Mouse (Mus musculus) liver, postnatal 0 days (tissue): Measurements from ENCODE around the gene Olfr718-ps1. TPM values are rescaled to one million over a fixed set of nuclear protein-coding genes. Genes with fewer than 3 reads are reported as not detected.

ENCODE experiments used
- ATAC-seq: fragments of 200-750 bp; cut with Nextera tagmentation; 2 replicates; pipeline ENCODE4 v1.8.0; 2017; ENCODE audit warnings: mild to moderate bottlenecking, moderate library complexity
- DNase-seq: peaks from one replicate; pipeline ENCODE4 v3.0.0-alpha.2; 2016
- H3K27ac ChIP-seq: fragments of 300-500 bp; sonication (generic); 2 replicates; pipeline ENCODE4 v1.5.1; 2014; ENCODE audit warnings: antibody characterized with exemption, moderate library complexity, mild to moderate bottlenecking, low read depth
- H3K27me3 ChIP-seq: fragments of 300-500 bp; sonication (generic); 2 replicates; pipeline ENCODE4 v1.6.1; 2014; ENCODE audit warnings: low read length, control low read depth, mixed read lengths; ENCODE audit not compliant: insufficient read depth
- H3K36me3 ChIP-seq: fragments of 300-500 bp; sonication (generic); replicated peaks from 2 replicates; pipeline ENCODE4 v1.6.1; 2014; ENCODE audit warnings: mild to moderate bottlenecking, control low read depth, low read length, moderate library complexity, mixed read lengths; ENCODE audit not compliant: insufficient read depth
- H3K4me1 ChIP-seq: fragments of 300-500 bp; sonication (generic); 2 replicates; pipeline ENCODE4 v1.6.1; 2014; ENCODE audit warnings: antibody characterized with exemption, mild to moderate bottlenecking, control low read depth; ENCODE audit not compliant: insufficient read depth
- H3K4me2 ChIP-seq: fragments of 300-500 bp; sonication (generic); 2 replicates; pipeline ENCODE4 v1.6.1; 2014; ENCODE audit warnings: low read depth, mild to moderate bottlenecking, low read length, moderate library complexity, mixed read lengths
- H3K4me3 ChIP-seq: fragments of 300-500 bp; sonication (generic); 2 replicates; pipeline ENCODE4 v1.5.1; 2014; ENCODE audit warnings: low read depth, low read length
- H3K9ac ChIP-seq: fragments of 300-500 bp; sonication (generic); replicated peaks from 2 replicates; pipeline ENCODE4 v1.6.1; 2014; ENCODE audit warnings: mild to moderate bottlenecking, moderate library complexity
- H3K9me3 ChIP-seq: fragments of 300-500 bp; sonication (generic); 2 replicates; pipeline ENCODE4 v1.6.1; 2016; ENCODE audit warnings: mild to moderate bottlenecking, control low read depth, low read length, mixed read lengths
- CTCF ChIP-seq: sonication (generic); IDR thresholded peaks from 2 replicates; pipeline ENCODE4 v1.5.1; 2016; ENCODE audit warnings: antibody characterized with exemption, low read depth
- EP300 ChIP-seq: IDR thresholded peaks from 2 replicates; pipeline ENCODE4 v1.6.1; 2016; ENCODE audit warnings: antibody characterized with exemption, low read depth, mild to moderate bottlenecking
- WGBS: fragments of 180-500 bp; shearing (Covaris S2); extraction: QIAGEN DNeasy Blood & Tissue Kit; methylation state at CpG from one replicate; pipeline ENCODE4 v1.1.7; 2014; ENCODE audit not compliant: insufficient replicate concordance; 5-methylcytosine and 5-hydroxymethylcytosine counted together
- polyA plus RNA-seq: library from polyadenylated mRNA; unstranded; fragments of >200 nt; fragmentation: Nextera tagmentation; extraction: Ambion mirVana; gene quantifications from 2 replicates; pipeline ENCODE4 v1.2.1, GENCODE M21; 2015

Olfr718-ps1 gene
- polyA plus RNA-seq, 1 experiment from 2014 or later: 0.11 TPM

- no peak overlapping the region for H3K4me2 ChIP-seq
- no peak for DNase-seq
- H3K9me3 ChIP-seq: no peaks in the 10 kb centered on the region
- no peak overlapping the region for H3K4me3 ChIP-seq
- H3K27ac ChIP-seq: no peak overlapping the region
- H3K27me3 ChIP-seq: no peaks in the 10 kb centered on the region
- H3K36me3 ChIP-seq: no peaks in the 10 kb centered on the region
- 23% methylated on average over 13 of the region's 13 CpGs for WGBS
- TF ChIP-seq CTCF (no peak), EP300 (no peak)
- ATAC-seq: no peak
- H3K9ac ChIP-seq: no peak overlapping the region
- H3K4me1 ChIP-seq: no peaks in the 10 kb centered on the region
These were observed 14.4 kb downstream of the Olfr718-ps1 start for GRCm38 (mm10) chr5:143132935-143133514.

GRCm38 (mm10) chr5:143130342-143130741 is 17.0 kb downstream of the Olfr718-ps1 start:
- Histone ChIP-seq H3K27ac (no peak overlapping the region), H3K27me3 (no peaks in the 10 kb centered on the region), H3K4me1 (no peaks in the 10 kb centered on the region), H3K36me3 (no peaks in the 10 kb centered on the region), H3K9me3 (no peaks in the 10 kb centered on the region), H3K4me3 (no peak overlapping the region), H3K4me2 (no peak overlapping the region), H3K9ac (no peak overlapping the region)
- DNase-seq (peak; percentile 55), ATAC-seq (no peak)
- TF ChIP-seq EP300: no peak
- peak; percentile 70 for TF ChIP-seq CTCF
- 81% methylated on average over 7 of the region's 7 CpGs for WGBS

GRCm38 (mm10) chr5:143129101-143129500 is 18.3 kb downstream of the Olfr718-ps1 start:
- WGBS: 85% methylated on average over 16 of the region's 16 CpGs
- TF ChIP-seq EP300 (no peak), CTCF (no peak)
- Histone ChIP-seq H3K27ac (no peak overlapping the region), H3K36me3 (no peaks in the 10 kb centered on the region), H3K4me2 (no peak overlapping the region), H3K4me1 (no peaks in the 10 kb centered on the region), H3K9ac (no peak overlapping the region), H3K4me3 (no peak overlapping the region), H3K9me3 (no peaks in the 10 kb centered on the region), H3K27me3 (no peaks in the 10 kb centered on the region)
- DNase-seq: no peak
- no peak for ATAC-seq

DNA sequence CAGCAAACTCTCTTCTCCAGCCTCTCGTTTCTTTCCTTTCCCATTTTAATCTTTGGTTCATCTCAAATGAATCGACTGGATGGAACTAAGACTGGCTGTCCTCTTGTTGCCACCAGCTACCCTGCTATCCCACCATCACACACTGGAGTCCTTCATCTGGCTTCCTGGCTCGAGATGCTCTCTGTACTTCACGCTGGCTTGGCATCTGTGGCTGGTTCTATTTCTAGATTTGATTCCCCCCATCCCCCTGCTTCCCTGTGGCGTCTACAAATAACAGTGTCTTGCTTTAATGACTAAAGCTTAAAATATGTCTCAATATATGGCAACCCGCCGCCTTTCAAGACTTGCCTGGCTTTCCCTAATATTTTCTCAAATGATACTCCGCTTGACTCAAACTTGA is 19.5 kb downstream of the Olfr718-ps1 start:
- 72% methylated on average over 8 of the region's 8 CpGs for WGBS
- ATAC-seq (no peak), DNase-seq (no peak)
- Histone ChIP-seq H3K27ac (no peak overlapping the region), H3K9ac (no peak overlapping the region), H3K4me1 (no peaks in the 10 kb centered on the region), H3K27me3 (no peaks in the 10 kb centered on the region), H3K36me3 (no peaks in the 10 kb centered on the region), H3K9me3 (no peaks in the 10 kb centered on the region), H3K4me3 (no peak overlapping the region), H3K4me2 (no peak overlapping the region)
- TF ChIP-seq CTCF: no peak
- no peak for TF ChIP-seq EP300

- ATAC-seq (no peak), DNase-seq (no peak)
- Histone ChIP-seq H3K9me3 (no peaks in the 10 kb centered on the region), H3K27ac (no peak overlapping the region), H3K4me2 (no peak overlapping the region), H3K4me3 (no peak overlapping the region), H3K36me3 (no peaks in the 10 kb centered on the region), H3K9ac (no peak overlapping the region), H3K27me3 (no peaks in the 10 kb centered on the region), H3K4me1 (no peaks in the 10 kb centered on the region)
- WGBS: 62% methylated on average over 4 of the region's 4 CpGs
- no peak for TF ChIP-seq EP300
- no peak for TF ChIP-seq CTCF
These were observed 20.5 kb downstream of the Olfr718-ps1 start for GRCm38 (mm10) chr5:143126908-143127307.

- no peak overlapping the region for H3K9ac ChIP-seq
- WGBS: 82% methylated on average over 9 of the region's 9 CpGs
- no peaks in the 10 kb centered on the region for H3K36me3 ChIP-seq
- no peak overlapping the region for H3K27ac ChIP-seq
- no peaks in the 10 kb centered on the region for H3K4me1 ChIP-seq
- H3K9me3 ChIP-seq: no peaks in the 10 kb centered on the region
- DNase-seq (no peak), ATAC-seq (no peak)
- TF ChIP-seq CTCF (no peak), EP300 (no peak)
- no peak overlapping the region for H3K4me2 ChIP-seq
- H3K27me3 ChIP-seq: no peaks in the 10 kb centered on the region
- no peak overlapping the region for H3K4me3 ChIP-seq
These were observed 21.3 kb downstream of the Olfr718-ps1 start for GRCm38 (mm10) chr5:143126089-143126488.

DNA sequence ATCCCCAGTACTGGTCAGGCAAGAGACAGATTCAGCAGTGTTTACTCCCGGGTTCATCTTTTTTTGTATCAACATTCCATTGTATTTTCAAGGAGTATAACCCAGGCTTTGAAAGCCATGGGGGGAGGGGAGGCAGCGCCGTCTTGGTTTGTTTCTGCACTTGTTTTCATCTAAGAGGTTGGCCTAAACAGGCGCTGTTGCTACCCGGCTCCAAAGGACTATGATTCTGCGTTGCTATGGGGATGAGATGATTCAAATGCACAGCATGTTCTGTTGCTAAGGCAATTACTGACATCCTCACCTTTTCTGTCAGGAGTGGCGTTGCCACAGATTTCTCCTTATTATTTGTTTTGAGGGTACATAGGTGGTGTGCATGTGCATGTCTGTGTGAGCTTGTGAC is 21.8 kb downstream of the Olfr718-ps1 start:
- Histone ChIP-seq H3K27ac (no peak overlapping the region), H3K36me3 (no peaks in the 10 kb centered on the region), H3K4me3 (no peak overlapping the region), H3K9ac (no peak overlapping the region), H3K4me2 (no peak overlapping the region), H3K9me3 (no peaks in the 10 kb centered on the region), H3K27me3 (no peaks in the 10 kb centered on the region), H3K4me1 (no peaks in the 10 kb centered on the region)
- TF ChIP-seq CTCF (no peak), EP300 (no peak)
- no peak for DNase-seq
- no peak for ATAC-seq
- WGBS: 69% methylated on average over 7 of the region's 7 CpGs
